Mouse (Mus musculus): ENCODE data around the gene Hpcal4.

DNA sequence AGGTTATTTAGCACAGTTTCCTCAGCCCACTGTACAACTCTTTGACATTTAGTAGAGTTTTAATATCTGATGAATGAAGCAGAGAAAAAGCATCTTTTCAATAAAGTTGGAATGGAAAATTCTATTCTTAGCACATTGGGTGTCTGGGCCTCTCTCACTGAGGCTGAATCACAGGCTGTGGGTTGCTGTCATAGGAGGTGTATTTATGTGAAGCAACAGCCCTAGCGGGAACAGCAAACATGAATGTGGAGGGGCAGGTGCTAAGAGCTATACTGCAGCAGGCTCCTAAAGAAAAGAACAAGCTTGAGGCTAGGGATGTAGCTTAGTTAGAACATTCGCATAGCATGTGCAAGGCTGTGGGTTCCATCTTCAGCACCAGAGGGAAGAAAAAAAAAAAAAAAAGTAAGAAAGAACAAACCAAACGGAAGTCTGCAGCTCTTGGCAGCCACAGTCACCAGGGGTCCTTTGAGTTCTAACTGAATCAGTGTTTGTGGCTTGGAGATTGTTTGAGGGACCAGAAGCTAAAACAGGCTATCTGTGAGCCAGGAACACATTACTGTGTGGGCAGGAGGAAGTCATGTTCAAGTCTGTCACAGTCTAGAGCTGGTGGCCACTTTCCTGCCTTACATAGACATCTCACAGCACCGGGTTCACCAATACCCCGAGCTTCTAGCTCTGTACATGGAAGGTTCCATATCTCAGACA is 35.4 kb upstream of the Hpcal4 start:
- TF ChIP-seq CTCF (conservative IDR thresholded peaks at IDR 0.05; ENCODE audit: low read length): no peak
- TF ChIP-seq POU5F1 (IDR thresholded peaks at IDR 0.05; ENCODE audit: borderline replicate concordance, low read length): no peak
- TF ChIP-seq NANOG (IDR thresholded peaks at IDR 0.05; ENCODE audit: borderline replicate concordance, low read length): no peak

Measured in E14TG2a.4 (cell line).